Mouse (Mus musculus) C2C12 (cell line): ENCODE results near the gene Tac4. TPM values are rescaled to one million over a fixed set of nuclear protein-coding genes. Genes with fewer than 3 reads are reported as not detected.

ENCODE experiments used
- H3K27me3 ChIP-seq: one replicate; pipeline ENCODE4 v1.6.1; 2011; ENCODE audit not compliant: control insufficient read depth, insufficient read depth, insufficient read length
- H3K36me3 ChIP-seq: one replicate; pipeline ENCODE4 v1.6.1; 2011; ENCODE audit not compliant: control insufficient read depth, insufficient read depth
- H3K4me3 ChIP-seq: one replicate; pipeline ENCODE4 v1.5.1; 2011; ENCODE audit warnings: mild to moderate bottlenecking, control low read depth; ENCODE audit not compliant: poor library complexity, insufficient read depth, severe bottlenecking
- H3K79me2 ChIP-seq: one replicate; pipeline ENCODE4 v1.6.1; 2011; ENCODE audit not compliant: control insufficient read depth, insufficient read depth
- H3K79me3 ChIP-seq: one replicate; pipeline ENCODE4 v1.6.1; 2011; ENCODE audit warnings: low read depth, control low read depth
- H3ac ChIP-seq: one replicate; pipeline ENCODE3; 2011; ENCODE audit warnings: low read depth; ENCODE audit not compliant: control insufficient read depth, insufficient read length
- CEBPB ChIP-seq: IDR thresholded peaks from one replicate; pipeline ENCODE4 v1.6.1; 2011; ENCODE audit warnings: low read depth, mild to moderate bottlenecking, control low read depth, moderate library complexity
- CTCF ChIP-seq: IDR thresholded peaks from one replicate; pipeline ENCODE4 v1.5.1; 2011; ENCODE audit not compliant: control insufficient read depth, insufficient read depth, insufficient read length
- FOSL1 ChIP-seq: IDR thresholded peaks from one replicate; pipeline ENCODE4 v1.8.0; 2011; ENCODE audit warnings: mild to moderate bottlenecking, low read length; ENCODE audit not compliant: poor library complexity, insufficient read depth, severe bottlenecking
- MAX ChIP-seq: IDR thresholded peaks from one replicate; pipeline ENCODE4 v1.6.1; 2011; ENCODE audit warnings: mild to moderate bottlenecking, control low read depth
- MYOD1 ChIP-seq: IDR thresholded peaks from one replicate; pipeline ENCODE4 v1.6.1; 2011; ENCODE audit warnings: low read depth; ENCODE audit not compliant: control insufficient read depth, insufficient read length
- MYOG ChIP-seq: IDR thresholded peaks from one replicate; pipeline ENCODE4 v1.6.1; 2011; ENCODE audit not compliant: control insufficient read depth, insufficient read length; ENCODE audit errors: extremely low read depth
- USF1 ChIP-seq: IDR thresholded peaks from one replicate; pipeline ENCODE4 v1.6.1; 2011; ENCODE audit warnings: low read depth, mild to moderate bottlenecking, control low read depth, moderate library complexity
- polyA plus RNA-seq: library from polyadenylated mRNA; unstranded; fragments of >200 nt; fragmentation: generic; extraction: Trizol; gene quantifications from one replicate; pipeline ENCODE4 v1.2.1, GENCODE M21; 2012; ENCODE audit warnings: missing spikeins

The Tac4 gene
- polyA plus RNA-seq, 1 experiment: 0.04 TPM

DNA sequence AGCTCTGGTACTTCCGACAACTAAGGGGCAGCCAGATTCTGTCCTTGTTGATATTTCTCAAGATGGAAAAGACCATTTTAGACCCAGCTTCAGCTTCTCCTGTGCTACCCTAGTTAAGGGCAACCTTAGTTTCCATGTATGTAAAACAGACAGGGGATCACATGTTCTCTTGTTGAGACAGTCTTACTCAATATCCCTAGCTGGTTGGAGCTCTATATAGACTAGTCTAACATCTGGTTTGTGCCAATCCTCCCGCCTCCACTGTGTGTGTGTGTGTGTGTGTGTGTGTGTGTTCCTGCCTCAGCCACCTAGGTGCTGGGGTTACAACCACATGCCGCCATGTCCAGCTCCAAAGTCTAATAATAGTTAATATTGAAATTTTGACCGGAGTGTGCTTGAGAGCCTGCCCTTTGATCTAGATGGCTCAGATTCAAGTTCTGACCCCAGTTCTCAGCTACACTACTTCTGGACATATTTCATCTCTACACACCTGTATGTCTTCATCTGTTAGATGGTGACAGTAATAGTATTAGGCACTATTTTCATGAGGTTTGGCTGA lies 3.2 kb downstream of the Tac4 start:
- H3ac ChIP-seq: no peak overlapping the region
- TF ChIP-seq MAX (no peak), CTCF (no peak), MYOD1 (no peak), USF1 (no peak), FOSL1 (no peak), MYOG (no peak), CEBPB (no peak)
- H3K36me3 ChIP-seq: peaks cover 21% of the 10 kb centered on the region
- no peaks in the 10 kb centered on the region for H3K79me3 ChIP-seq
- H3K4me3 ChIP-seq: no peak overlapping the region
- H3K79me2 ChIP-seq: no peaks in the 10 kb centered on the region
- H3K27me3 ChIP-seq: no peaks in the 10 kb centered on the region

DNA sequence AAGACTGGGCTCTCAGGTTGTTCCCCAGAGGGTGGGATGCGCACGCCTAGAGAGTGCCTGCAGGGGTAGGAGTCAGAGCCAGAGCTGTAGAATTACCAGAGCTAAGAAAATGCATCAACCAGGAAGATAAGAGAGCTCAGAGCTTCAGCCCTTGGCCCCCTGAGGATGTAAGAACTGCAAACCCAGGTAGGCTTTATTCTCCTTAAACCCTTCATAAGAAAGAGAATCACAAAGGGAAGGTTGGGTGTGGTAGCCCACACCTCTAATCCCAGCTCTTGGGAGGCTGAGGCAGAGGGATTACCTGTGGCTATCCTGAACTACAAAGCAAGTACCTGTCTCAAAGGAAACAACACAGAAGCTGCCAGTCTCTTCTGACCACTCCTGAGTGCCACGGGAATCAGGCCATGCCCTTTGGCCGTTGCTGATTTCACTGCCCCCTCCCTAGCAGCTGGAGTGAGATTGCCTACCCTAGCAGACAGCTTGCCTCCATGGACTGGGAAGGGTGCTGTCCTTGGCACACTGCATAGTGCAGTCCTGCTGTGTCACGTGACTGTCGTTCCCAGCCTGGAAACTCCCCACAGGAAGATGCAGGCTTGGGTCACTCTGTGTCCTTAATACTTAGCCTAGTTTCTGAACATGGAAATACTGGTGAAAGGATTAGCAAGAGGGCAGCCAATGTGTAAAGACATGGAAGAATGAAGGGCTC lies 5.4 kb downstream of the Tac4 start:
- TF ChIP-seq MYOG (no peak), USF1 (no peak), CEBPB (no peak), MAX (no peak), MYOD1 (no peak), FOSL1 (no peak), CTCF (no peak)
- no peaks in the 10 kb centered on the region for H3K27me3 ChIP-seq
- H3K36me3 ChIP-seq: peaks cover 32% of the 10 kb centered on the region
- H3K4me3 ChIP-seq: no peak overlapping the region
- no peaks in the 10 kb centered on the region for H3K79me3 ChIP-seq
- H3ac ChIP-seq: no peak overlapping the region
- H3K79me2 ChIP-seq: no peaks in the 10 kb centered on the region

DNA sequence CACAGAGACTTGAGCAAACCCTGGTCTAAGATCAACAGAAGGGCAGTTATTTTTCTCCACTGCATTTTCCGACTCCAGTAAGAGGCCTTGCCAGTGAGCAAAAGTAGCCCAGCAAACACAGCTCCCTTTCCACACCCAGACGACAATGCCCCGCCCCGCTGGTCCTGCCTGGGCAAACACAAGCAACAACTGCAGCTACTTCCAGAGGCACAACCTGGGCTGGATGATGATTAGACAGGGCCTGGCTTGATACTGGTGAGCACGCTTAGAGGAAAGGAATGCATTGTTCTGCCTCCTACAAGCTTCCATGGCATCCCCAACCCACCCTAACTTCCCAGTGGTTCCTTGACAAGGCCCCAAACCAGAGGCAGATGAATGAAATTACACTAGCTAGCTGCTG lies 12.3 kb downstream of the Tac4 start:
- H3K36me3 ChIP-seq: peaks cover 86% of the 10 kb centered on the region
- no peaks in the 10 kb centered on the region for H3K27me3 ChIP-seq
- H3ac ChIP-seq: no peak overlapping the region
- H3K79me2 ChIP-seq: no peaks in the 10 kb centered on the region
- H3K79me3 ChIP-seq: no peaks in the 10 kb centered on the region
- no peak for TF ChIP-seq MYOG
- TF ChIP-seq CTCF: no peak
- no peak for TF ChIP-seq CEBPB
- no peak for TF ChIP-seq USF1
- no peak for TF ChIP-seq MAX
- no peak for TF ChIP-seq MYOD1
- no peak for TF ChIP-seq FOSL1
- H3K4me3 ChIP-seq: no peak overlapping the region

DNA sequence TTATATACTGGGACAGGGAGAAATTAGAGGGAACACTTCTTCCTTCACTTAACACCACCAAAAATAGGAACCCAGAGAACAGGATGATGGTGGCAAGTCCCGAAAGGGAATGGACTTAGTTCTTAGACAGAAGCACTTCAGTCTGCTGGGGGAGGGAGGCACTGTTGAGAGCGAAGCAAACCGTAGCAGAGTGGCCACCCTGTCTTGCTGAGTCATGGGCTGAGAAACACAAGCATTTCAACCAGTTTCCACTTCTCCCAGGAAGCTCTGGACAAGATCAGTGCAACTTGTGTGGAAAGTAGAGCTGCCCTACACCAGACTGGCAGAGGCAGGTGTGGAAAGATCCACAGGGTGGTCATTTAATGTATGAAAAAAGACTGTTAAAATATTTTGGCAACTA lies 13.3 kb downstream of the Tac4 start:
- TF ChIP-seq USF1 (no peak), MYOG (no peak), MYOD1 (no peak), FOSL1 (no peak), CTCF (no peak)
- Histone ChIP-seq H3K36me3 (peaks cover 90% of the 10 kb centered on the region), H3K27me3 (no peaks in the 10 kb centered on the region), H3ac (no peak overlapping the region), H3K79me2 (no peaks in the 10 kb centered on the region), H3K79me3 (no peaks in the 10 kb centered on the region), H3K4me3 (no peak overlapping the region)

DNA sequence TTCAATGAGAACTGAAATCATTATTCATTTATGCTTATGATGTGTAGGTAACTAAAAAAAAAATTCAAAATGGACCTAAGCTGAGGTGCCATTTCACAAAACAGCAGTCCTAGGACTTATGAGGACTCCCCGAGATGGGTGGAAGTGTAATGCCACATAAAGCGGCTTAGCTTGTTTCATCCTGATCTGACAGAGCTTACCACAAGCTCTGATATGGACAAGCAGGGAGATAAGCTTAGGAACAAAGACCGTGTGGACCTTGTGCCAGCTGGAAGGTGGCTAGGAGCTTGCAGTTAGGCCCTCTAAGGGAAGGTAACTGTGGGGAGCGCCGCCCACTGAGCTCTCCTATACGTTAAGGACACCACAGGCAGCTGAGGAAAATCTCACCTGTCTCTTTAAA lies 14.7 kb downstream of the Tac4 start:
- no peaks in the 10 kb centered on the region for H3K79me2 ChIP-seq
- H3ac ChIP-seq: no peak overlapping the region
- no peak overlapping the region for H3K4me3 ChIP-seq
- no peak for TF ChIP-seq MYOD1
- no peak for TF ChIP-seq CTCF
- TF ChIP-seq MYOG: no peak
- no peak for TF ChIP-seq MAX
- TF ChIP-seq USF1: no peak
- no peaks in the 10 kb centered on the region for H3K27me3 ChIP-seq
- H3K36me3 ChIP-seq: peaks cover 94% of the 10 kb centered on the region
- H3K79me3 ChIP-seq: no peaks in the 10 kb centered on the region
